In the genomic region with DNA sequence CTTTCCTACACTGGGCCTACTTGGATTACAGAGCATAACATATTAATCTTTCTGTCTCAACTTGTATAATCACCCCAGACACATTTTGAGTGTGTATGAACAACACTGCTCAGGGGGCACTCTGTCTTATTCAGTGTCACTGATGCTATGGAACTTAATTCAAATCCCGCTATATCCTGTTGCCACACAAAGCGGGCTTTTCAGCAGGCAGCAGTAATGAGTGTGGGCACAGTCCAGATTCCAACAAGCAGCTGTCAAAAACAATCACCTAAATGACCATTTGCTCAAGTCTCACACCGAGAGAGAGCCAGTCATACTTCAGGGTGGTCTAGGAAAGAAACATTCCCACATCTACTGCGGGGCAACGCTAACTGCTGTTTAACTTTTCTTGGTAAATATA, we compare ENCODE assay signal across 8 mouse cellular contexts. TPM values are rescaled to one million over a fixed set of nuclear protein-coding genes. Genes with fewer than 3 reads are reported as not detected.
DNase-seq lines count a peak whose midpoint lies in the region; ATAC-seq and TF ChIP-seq lines count a peak whose summit lies in the region.

No protein-coding gene starts in this region.

- no peak for TF ChIP-seq POLR2A in kidney, adult 2 months (IDR thresholded peaks at IDR 0.05; ENCODE audit: low read depth, low read length)

- ATAC-seq in intestine, embryonic 14.5 days (replicated peaks; ENCODE audit: low FRiP score, low TSS enrichment, low read depth), result no peak
- ATAC-seq in midbrain, embryonic 16.5 days, result no peak

- no peak overlapping the region for H3K4me3 ChIP-seq in kidney, adult 2 months (ENCODE audit: insufficient read depth, low read depth, low read length)
- no peak overlapping the region for H3K4me3 ChIP-seq in intestine, embryonic 14.5 days (ENCODE audit: low read depth, low read length)
- peak overlapping the region; percentile 84; the same call in 1 of the 2 replicates for H3K4me3 ChIP-seq in midbrain, embryonic 16.5 days (ENCODE audit: low read depth, low read length)

- H3K36me3 ChIP-seq in kidney, adult 2 months (ENCODE audit: control insufficient read depth, insufficient read depth, low read length), result no peaks in the 10 kb centered on the region
- H3K36me3 ChIP-seq in intestine, embryonic 14.5 days (ENCODE audit: control insufficient read depth, insufficient read depth, low read length), result no peaks in the 10 kb centered on the region
- no peaks in the 10 kb centered on the region for H3K36me3 ChIP-seq in midbrain, embryonic 16.5 days (ENCODE audit: control insufficient read depth, insufficient read depth, low read length)

- peak overlapping the region; percentile 89 for H3K4me2 ChIP-seq in intestine, embryonic 14.5 days (ENCODE audit: low read length)
- peak overlapping the region; percentile 62 for H3K4me2 ChIP-seq in midbrain, embryonic 16.5 days (ENCODE audit: low read length)

- peak; percentile 12 for DNase-seq in kidney, adult 2 months
- no peak for DNase-seq in kidney, postnatal 25 days
- DNase-seq in embryo, embryonic 9.5 days (ENCODE audit: extremely low spot score), result peak; percentile 19
- DNase-seq in intestine, embryonic 14.5 days (ENCODE audit: low spot score), result no peak
- no peak for DNase-seq in layer of hippocampus, adult 8-10 months (ENCODE audit: low spot score in 2 of 2)
- no peak for DNase-seq in thymus, postnatal 10 days (ENCODE audit: low spot score in 2 of 2)
- no peak for DNase-seq in left cerebral cortex, adult 9 months (ENCODE audit: low spot score in 2 of 2)

- peaks cover 25% of the 10 kb centered on the region for H3K4me1 ChIP-seq in kidney, adult 2 months (ENCODE audit: control insufficient read depth, insufficient read depth, low read length)
- peaks cover 23% of the 10 kb centered on the region; the same call in 1 of the 2 replicates for H3K4me1 ChIP-seq in intestine, embryonic 14.5 days (replicated peaks; ENCODE audit: control insufficient read depth, insufficient read depth, low read length)
- H3K4me1 ChIP-seq in midbrain, embryonic 16.5 days (ENCODE audit: control insufficient read depth, insufficient read depth, low read length), result peaks cover 25% of the 10 kb centered on the region

- 70% methylated on average over 5 of the region's 5 CpGs for WGBS in kidney, adult 2 months
- WGBS in intestine, embryonic 14.5 days, result 47% methylated on average over 5 of the region's 5 CpGs
- whole genome bisulfite sequencing in midbrain, embryonic 16.5 days, result 40% methylated on average over 5 of the region's 5 CpGs

- H3K27ac ChIP-seq in kidney, adult 2 months (ENCODE audit: insufficient read depth, low read depth, low read length), result no peak overlapping the region
- H3K27ac ChIP-seq in intestine, embryonic 14.5 days (ENCODE audit: low read depth), result no peak overlapping the region
- no peak overlapping the region for H3K27ac ChIP-seq in midbrain, embryonic 16.5 days (ENCODE audit: low read length)

- no peaks in the 10 kb centered on the region for H3K9me3 ChIP-seq in intestine, embryonic 14.5 days (ENCODE audit: control insufficient read depth, low read length)
- no peaks in the 10 kb centered on the region for H3K9me3 ChIP-seq in midbrain, embryonic 16.5 days (replicated peaks; ENCODE audit: control insufficient read depth, low read length, poor library complexity, severe bottlenecking)

- no peak for TF ChIP-seq CTCF in kidney, adult 2 months (conservative IDR thresholded peaks at IDR 0.05; ENCODE audit: insufficient read depth, insufficient read length, low read depth, low read length)

- H3K9ac ChIP-seq in intestine, embryonic 14.5 days (ENCODE audit: low read length), result no peak overlapping the region
- no peak overlapping the region for H3K9ac ChIP-seq in midbrain, embryonic 16.5 days (ENCODE audit: low read depth, low read length)

- H3K27me3 ChIP-seq in kidney, adult 2 months (replicated peaks; ENCODE audit: control insufficient read depth, insufficient read depth, low read length), result no peaks in the 10 kb centered on the region
- H3K27me3 ChIP-seq in intestine, embryonic 14.5 days (replicated peaks; ENCODE audit: control insufficient read depth, insufficient read depth, low read length), result no peaks in the 10 kb centered on the region
- H3K27me3 ChIP-seq in midbrain, embryonic 16.5 days (ENCODE audit: control insufficient read depth, insufficient read depth, low read depth, low read length), result no peaks in the 10 kb centered on the region

RNA-seq across cellular contexts. Expression of gene Zfp704, which starts 2.2 kb away (rescaled TPM):
- polyA plus RNA-seq in kidney, adult 2 months (2012; rRNA removed), result 11.3 and 12.4 TPM in 2 replicates
- polyA plus RNA-seq in intestine, embryonic 14.5 days (2014; fragmentation: Nextera tagmentation; extraction: Ambion mirVana), result 9.5 and 12.0 TPM in 2 replicates
- 14.6 and 14.8 TPM in 2 replicates for polyA plus RNA-seq in midbrain, embryonic 16.5 days (2015; fragmentation: Nextera tagmentation; extraction: Ambion mirVana)
- total RNA-seq in layer of hippocampus, adult 8-10 months (2022), result 10 to 100 TPM; 25.7 to 32.4 (median 29.3) TPM

Comparison
In these comparisons a context has a peak if more than half of its experiments do, and no peak if none do; other contexts are left out.
1. DNase-seq: peak in kidney, adult 2 months (single experiment) and embryo, embryonic 9.5 days (single experiment); none in kidney, postnatal 25 days (0 of 2), intestine, embryonic 14.5 days (single experiment), layer of hippocampus, adult 8-10 months (0 of 2), thymus, postnatal 10 days (0 of 2) and left cerebral cortex, adult 9 months (0 of 2).